Mouse (Mus musculus) layer of hippocampus, adult 18-20 months (tissue): ENCODE data around the gene Sergef. TPM values are rescaled to one million over a fixed set of nuclear protein-coding genes. Genes with fewer than 3 reads are reported as not detected.

ENCODE experiments used
- DNase-seq, 2 experiments: peaks; one replicate each; pipeline ENCODE4 v3.0.0; 2022; ENCODE audit warnings: low spot score in 2 of 2
- total RNA-seq, 2 experiments: library from RNA; stranded (reverse); gene quantifications; 2 replicates each; pipeline ENCODE4 v1.2.3; 2021

The Sergef gene
- total RNA-seq, 2 experiments from 2014 or later: 47.9 to 50.8 TPM

GRCm38 (mm10) chr7:46508590-46509318, 130.9 kb downstream of the Sergef start:
- DNase-seq: peak in 1 of 2 experiments; percentile 47

- no peak for DNase-seq
These were observed 135.4 kb downstream of the Sergef start for GRCm38 (mm10) chr7:46504157-46504556.

GRCm38 (mm10) chr7:46502650-46503049, 137.0 kb downstream of the Sergef start:
- no peak for DNase-seq

- DNase-seq: no peak
These were observed 138.1 kb downstream of the Sergef start for GRCm38 (mm10) chr7:46501458-46501857.

- DNase-seq: no peak
These were observed 140.0 kb downstream of the Sergef start for GRCm38 (mm10) chr7:46499561-46499960.

GRCm38 (mm10) chr7:46492134-46492678, 147.4 kb downstream of the Sergef start:
- DNase-seq: no peak

GRCm38 (mm10) chr7:46487354-46487753, 152.3 kb downstream of the Sergef start:
- DNase-seq: no peak

GRCm38 (mm10) chr7:46486761-46487160, 152.8 kb downstream of the Sergef start:
- DNase-seq: no peak

GRCm38 (mm10) chr7:46484223-46484622, 155.4 kb downstream of the Sergef start:
- DNase-seq: no peak

GRCm38 (mm10) chr7:46483050-46483449, 156.6 kb downstream of the Sergef start:
- no peak for DNase-seq

GRCm38 (mm10) chr7:46482099-46482531, 157.5 kb downstream of the Sergef start:
- no peak for DNase-seq

- DNase-seq: no peak
These were observed 159.8 kb downstream of the Sergef start for GRCm38 (mm10) chr7:46479793-46480192.

GRCm38 (mm10) chr7:46477456-46477855, 162.2 kb downstream of the Sergef start:
- no peak for DNase-seq

GRCm38 (mm10) chr7:46475464-46475863, 164.1 kb downstream of the Sergef start:
- DNase-seq: no peak

GRCm38 (mm10) chr7:46473141-46473540, 166.5 kb downstream of the Sergef start:
- no peak for DNase-seq

- no peak for DNase-seq
These were observed 168.4 kb downstream of the Sergef start for GRCm38 (mm10) chr7:46471054-46471737.

- no peak for DNase-seq
These were observed 170.1 kb downstream of the Sergef start for GRCm38 (mm10) chr7:46469542-46469941.

- DNase-seq: peak in 1 of 2 experiments; percentile 54
These were observed 173.1 kb downstream of the Sergef start for GRCm38 (mm10) chr7:46466422-46466981.

- DNase-seq: no peak
These were observed 176.5 kb downstream of the Sergef start for GRCm38 (mm10) chr7:46463136-46463535.

- no peak for DNase-seq
These were observed 177.3 kb downstream of the Sergef start for GRCm38 (mm10) chr7:46462287-46462686.

- no peak for DNase-seq
These were observed 179.9 kb downstream of the Sergef start for GRCm38 (mm10) chr7:46459605-46460245.
